Mouse (Mus musculus): ENCODE results near the gene Ulk3.

DNA sequence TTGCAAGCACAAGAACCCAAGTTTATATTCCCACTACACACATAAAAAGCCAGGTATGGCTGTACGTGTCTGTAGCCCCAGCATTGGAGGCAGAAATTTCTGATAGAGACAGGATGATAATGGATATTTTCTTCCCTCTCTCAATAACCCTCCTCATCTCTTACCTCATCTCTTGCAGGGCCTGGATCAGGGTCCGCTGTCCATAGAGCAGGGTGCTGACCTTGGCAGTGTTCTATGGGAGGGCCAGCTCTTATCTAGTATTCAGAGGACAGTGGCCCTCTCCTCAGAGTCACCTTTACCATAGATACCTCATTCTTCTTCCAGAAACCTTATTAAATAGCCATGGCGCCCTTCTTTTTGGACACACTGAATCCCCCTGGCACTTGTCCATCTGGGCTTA is 20.6 kb downstream of the Ulk3 start:
- TF ChIP-seq HCFC1 (IDR thresholded peaks at IDR 0.05; ENCODE audit: low read depth, low read length) (no peak), CTCF (IDR thresholded peaks at IDR 0.05 in 2 of 3, conservative IDR thresholded peaks at IDR 0.05 in 1 of 3; ENCODE audit: control insufficient read depth in 1 of 3, insufficient read depth in 1 of 3, low read depth in 2 of 3, low read length in 3 of 3, poor library complexity in 1 of 3, severe bottlenecking in 1 of 3) (no peak), TCF12 (IDR thresholded peaks at IDR 0.05; ENCODE audit: low read depth, low read length) (no peak), GATA1 (IDR thresholded peaks at IDR 0.05; ENCODE audit: low read depth, low read length) (no peak), KAT2A (conservative IDR thresholded peaks at IDR 0.05; ENCODE audit: low read depth, low read length) (no peak), TAL1 (IDR thresholded peaks at IDR 0.05; ENCODE audit: low read length) (no peak), EP300 (IDR thresholded peaks at IDR 0.05; ENCODE audit: low read depth in 1 of 2, low read length in 2 of 2) (no peak), MAX (IDR thresholded peaks at IDR 0.05; ENCODE audit: low read length) (no peak), POLR2AphosphoS5 (IDR thresholded peaks at IDR 0.05; ENCODE audit: borderline replicate concordance, low read depth, low read length) (no peak)
